Mouse (Mus musculus): ENCODE measurements around the gene Ttc7b. TPM values are rescaled to one million over a fixed set of nuclear protein-coding genes. Genes with fewer than 3 reads are reported as not detected.

Gene Ttc7b
- polyA plus RNA-seq, 1 experiment: 149 TPM

- TF ChIP-seq POLR2A (IDR thresholded peaks at IDR 0.05; ENCODE audit: borderline replicate concordance, insufficient read depth, low read length) (no peak), CTCF (IDR thresholded peaks at IDR 0.05; ENCODE audit: borderline replicate concordance, insufficient read depth, low read depth, low read length) (no peak)
- Histone ChIP-seq H3K4me1 (ENCODE audit: control insufficient read depth, insufficient read depth, low read length) (peaks cover 57% of the 10 kb centered on the region), H3K4me3 (replicated peaks; ENCODE audit: insufficient read depth, low read depth, low read length) (no peak overlapping the region), H3K27me3 (ENCODE audit: control insufficient read depth, insufficient read depth, low read length) (no peaks in the 10 kb centered on the region), H3K27ac (ENCODE audit: insufficient read depth, low read length) (peak overlapping the region; percentile 10; the same call in 1 of the 2 replicates)
- WGBS: 53% methylated on average over 9 of the region's 9 CpGs
- peak; percentile 57 to 74 for DNase-seq
These were observed 250.5 kb downstream of the Ttc7b start for GRCm38 (mm10) chr12:100269967-100270662.

- Histone ChIP-seq H3K27ac (ENCODE audit: insufficient read depth, low read length) (no peak overlapping the region), H3K4me1 (ENCODE audit: control insufficient read depth, insufficient read depth, low read length) (peaks cover 71% of the 10 kb centered on the region), H3K27me3 (ENCODE audit: control insufficient read depth, insufficient read depth, low read length) (no peaks in the 10 kb centered on the region), H3K4me3 (replicated peaks; ENCODE audit: insufficient read depth, low read depth, low read length) (no peak overlapping the region)
- peak in 1 of 2 experiments; percentile 45 for DNase-seq
- TF ChIP-seq POLR2A (IDR thresholded peaks at IDR 0.05; ENCODE audit: borderline replicate concordance, insufficient read depth, low read length) (no peak), CTCF (IDR thresholded peaks at IDR 0.05; ENCODE audit: borderline replicate concordance, insufficient read depth, low read depth, low read length) (no peak)
- whole genome bisulfite sequencing: 57% methylated on average over 6 of the region's 6 CpGs
These were observed 252.6 kb downstream of the Ttc7b start for GRCm38 (mm10) chr12:100268011-100268410.

- H3K4me3 ChIP-seq (replicated peaks; ENCODE audit: insufficient read depth, low read depth, low read length): no peak overlapping the region
- DNase-seq: peak; percentile 94 to 98
- H3K27me3 ChIP-seq (ENCODE audit: control insufficient read depth, insufficient read depth, low read length): no peaks in the 10 kb centered on the region
- H3K4me1 ChIP-seq (ENCODE audit: control insufficient read depth, insufficient read depth, low read length): peaks cover 65% of the 10 kb centered on the region
- H3K27ac ChIP-seq (ENCODE audit: insufficient read depth, low read length): peak overlapping the region; percentile 97
- 18% methylated on average over 9 of the region's 9 CpGs for WGBS
- peak; percentile 37; the same call in 1 of the 2 replicates for TF ChIP-seq POLR2A (IDR thresholded peaks at IDR 0.05; ENCODE audit: borderline replicate concordance, insufficient read depth, low read length)
- no peak for TF ChIP-seq CTCF (IDR thresholded peaks at IDR 0.05; ENCODE audit: borderline replicate concordance, insufficient read depth, low read depth, low read length)
These were observed 254.9 kb downstream of the Ttc7b start for GRCm38 (mm10) chr12:100265546-100266309.

- WGBS: 57% methylated on average over 4 of the region's 4 CpGs
- no peak for TF ChIP-seq CTCF (IDR thresholded peaks at IDR 0.05; ENCODE audit: borderline replicate concordance, insufficient read depth, low read depth, low read length)
- H3K27ac ChIP-seq (ENCODE audit: insufficient read depth, low read length): peak overlapping the region; percentile 94
These were observed 255.7 kb downstream of the Ttc7b start for GRCm38 (mm10) chr12:100264941-100265340.

GRCm38 (mm10) chr12:100262846-100263245, 257.8 kb downstream of the Ttc7b start:
- WGBS: 30% methylated on average over 6 of the region's 6 CpGs
- no peak for TF ChIP-seq CTCF (IDR thresholded peaks at IDR 0.05; ENCODE audit: borderline replicate concordance, insufficient read depth, low read depth, low read length)
- no peak for TF ChIP-seq POLR2A (IDR thresholded peaks at IDR 0.05; ENCODE audit: borderline replicate concordance, insufficient read depth, low read length)
- no peak overlapping the region for H3K27ac ChIP-seq (ENCODE audit: insufficient read depth, low read length)
- DNase-seq: peak in 1 of 2 experiments; percentile 46
- H3K27me3 ChIP-seq (ENCODE audit: control insufficient read depth, insufficient read depth, low read length): no peaks in the 10 kb centered on the region
- no peak overlapping the region for H3K4me3 ChIP-seq (replicated peaks; ENCODE audit: insufficient read depth, low read depth, low read length)
- peaks cover 50% of the 10 kb centered on the region for H3K4me1 ChIP-seq (ENCODE audit: control insufficient read depth, insufficient read depth, low read length)

More at GRCm38 (mm10) chr12:100264941-100265340, 255.7 kb downstream of the Ttc7b start:
- H3K4me1 ChIP-seq (ENCODE audit: control insufficient read depth, insufficient read depth, low read length): peaks cover 61% of the 10 kb centered on the region
- peak; percentile 38 to 48 for DNase-seq
- no peaks in the 10 kb centered on the region for H3K27me3 ChIP-seq (ENCODE audit: control insufficient read depth, insufficient read depth, low read length)
- no peak overlapping the region for H3K4me3 ChIP-seq (replicated peaks; ENCODE audit: insufficient read depth, low read depth, low read length)

GRCm38 (mm10) chr12:100261761-100262160, 258.9 kb downstream of the Ttc7b start:
- H3K4me1 ChIP-seq (ENCODE audit: control insufficient read depth, insufficient read depth, low read length): peaks cover 40% of the 10 kb centered on the region
- WGBS: 89% methylated on average over 6 of the region's 6 CpGs
- H3K27ac ChIP-seq (ENCODE audit: insufficient read depth, low read length): no peak overlapping the region

GRCm38 (mm10) chr12:100260151-100260550, 260.5 kb downstream of the Ttc7b start:
- no peak overlapping the region for H3K27ac ChIP-seq (ENCODE audit: insufficient read depth, low read length)
- TF ChIP-seq CTCF (IDR thresholded peaks at IDR 0.05; ENCODE audit: borderline replicate concordance, insufficient read depth, low read depth, low read length) (no peak), POLR2A (IDR thresholded peaks at IDR 0.05; ENCODE audit: borderline replicate concordance, insufficient read depth, low read length) (no peak)
- H3K4me1 ChIP-seq (ENCODE audit: control insufficient read depth, insufficient read depth, low read length): peaks cover 38% of the 10 kb centered on the region
- no peak overlapping the region for H3K4me3 ChIP-seq (replicated peaks; ENCODE audit: insufficient read depth, low read depth, low read length)
- no peak for DNase-seq
- no peaks in the 10 kb centered on the region for H3K27me3 ChIP-seq (ENCODE audit: control insufficient read depth, insufficient read depth, low read length)
- 43% methylated on average over 2 of the region's 2 CpGs for WGBS

More at GRCm38 (mm10) chr12:100261761-100262160, 258.9 kb downstream of the Ttc7b start:
- Histone ChIP-seq H3K27me3 (ENCODE audit: control insufficient read depth, insufficient read depth, low read length) (no peaks in the 10 kb centered on the region), H3K4me3 (replicated peaks; ENCODE audit: insufficient read depth, low read depth, low read length) (no peak overlapping the region)
- no peak for DNase-seq
- TF ChIP-seq POLR2A (IDR thresholded peaks at IDR 0.05; ENCODE audit: borderline replicate concordance, insufficient read depth, low read length) (no peak), CTCF (IDR thresholded peaks at IDR 0.05; ENCODE audit: borderline replicate concordance, insufficient read depth, low read depth, low read length) (no peak)

Measured in cerebellum, adult 2 months (tissue).